Mouse (Mus musculus) heart, embryonic 11.5 days (tissue): Measurements from ENCODE around the gene Sly. TPM values are rescaled to one million over a fixed set of nuclear protein-coding genes. Genes with fewer than 3 reads are reported as not detected.
"Not testable (repeated sequence)": the region's sequence is repeated elsewhere in the genome, so short reads cannot be mapped to it uniquely, and the experiment has no call there.

Experiments used
- ATAC-seq: fragments of 200-750 bp; cut with Nextera tagmentation; replicated peaks from 2 replicates; pipeline ENCODE4 v1.8.0; 2017; ENCODE audit warnings: moderate library complexity; ENCODE audit not compliant: insufficient number of reproducible peaks, low FRiP score, low TSS enrichment
- H3K27ac ChIP-seq: fragments of 300-500 bp; sonication (generic); 2 replicates; pipeline ENCODE4 v1.5.1; 2014; ENCODE audit warnings: mild to moderate bottlenecking, low read depth, low read length
- H3K27me3 ChIP-seq: fragments of 300-500 bp; sonication (generic); 2 replicates; pipeline ENCODE4 v1.6.1; 2014; ENCODE audit warnings: mild to moderate bottlenecking, low read length, mixed read lengths; ENCODE audit not compliant: control insufficient read depth, insufficient read depth
- H3K36me3 ChIP-seq: fragments of 300-500 bp; sonication (generic); 2 replicates; pipeline ENCODE4 v1.6.1; 2014; ENCODE audit warnings: mild to moderate bottlenecking, low read length, moderate library complexity, mixed read lengths; ENCODE audit not compliant: control insufficient read depth, insufficient read depth
- H3K4me1 ChIP-seq: fragments of 300-500 bp; sonication (generic); 2 replicates; pipeline ENCODE4 v1.6.1; 2014; ENCODE audit warnings: low read length; ENCODE audit not compliant: control insufficient read depth, insufficient read depth
- H3K4me2 ChIP-seq: fragments of 300-500 bp; sonication (generic); 2 replicates; pipeline ENCODE4 v1.6.1; 2014; ENCODE audit warnings: mild to moderate bottlenecking, moderate library complexity
- H3K4me3 ChIP-seq: fragments of 300-500 bp; sonication (generic); 2 replicates; pipeline ENCODE4 v1.5.1; 2014; ENCODE audit warnings: low read depth, low read length
- H3K9ac ChIP-seq: fragments of 300-500 bp; sonication (generic); 2 replicates; pipeline ENCODE4 v1.6.1; 2014; ENCODE audit warnings: mild to moderate bottlenecking, low read depth, low read length, moderate library complexity
- H3K9me3 ChIP-seq: fragments of 300-500 bp; sonication (generic); replicated peaks from 2 replicates; pipeline ENCODE4 v1.6.1; 2016; ENCODE audit warnings: low read length; ENCODE audit not compliant: control insufficient read depth
- WGBS: fragments of 180-500 bp; shearing (Covaris S2); extraction: QIAGEN DNeasy Blood & Tissue Kit; methylation state at CpG from one replicate; pipeline ENCODE4 v1.1.7; 2014; ENCODE audit not compliant: insufficient replicate concordance; 5-methylcytosine and 5-hydroxymethylcytosine counted together
- polyA plus RNA-seq: library from polyadenylated mRNA; unstranded; fragments of >200 nt; fragmentation: Nextera tagmentation; extraction: Ambion mirVana; gene quantifications from 2 replicates; pipeline ENCODE4 v1.2.1, GENCODE M21; 2014

Sly gene
- not detected in 2 replicates for polyA plus RNA-seq

DNA sequence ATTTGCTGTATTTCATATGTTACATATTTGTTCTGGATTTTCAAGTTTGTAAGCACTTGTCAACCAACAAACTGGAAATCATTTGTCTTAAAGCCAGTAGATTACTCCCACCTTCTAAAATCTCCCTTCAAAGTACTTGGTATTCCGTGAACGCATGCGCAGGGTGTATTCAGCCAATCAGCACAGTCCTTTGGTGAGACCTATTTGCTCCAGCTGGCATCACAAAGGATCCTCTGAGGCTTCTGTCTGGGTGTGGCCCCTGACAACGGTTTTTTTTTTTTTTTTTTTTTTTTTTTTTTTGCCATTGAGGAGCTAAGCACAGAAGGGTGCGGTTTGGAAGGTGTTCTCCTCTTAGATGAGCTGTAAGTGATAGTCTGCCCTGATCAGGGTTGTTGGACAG, at the start of gene Sly:
Gene Sly, plus strand, starts transcription at position 301 of the 400 bp plus-strand sequence.
- WGBS = no CpG with 5 or more reads among the region's 5 CpGs
- not testable (repeated sequence) for H3K36me3 ChIP-seq, H3K4me3 ChIP-seq, H3K9me3 ChIP-seq, H3K4me1 ChIP-seq, H3K9ac ChIP-seq, H3K27ac ChIP-seq, ATAC-seq, H3K4me2 ChIP-seq, H3K27me3 ChIP-seq
